Mouse (Mus musculus): ENCODE data around the gene Sult2a1. TPM values are rescaled to one million over a fixed set of nuclear protein-coding genes. Genes with fewer than 3 reads are reported as not detected.

Sult2a1 gene
- not detected in 2 replicates for polyA plus RNA-seq (2012; rRNA removed)

DNA sequence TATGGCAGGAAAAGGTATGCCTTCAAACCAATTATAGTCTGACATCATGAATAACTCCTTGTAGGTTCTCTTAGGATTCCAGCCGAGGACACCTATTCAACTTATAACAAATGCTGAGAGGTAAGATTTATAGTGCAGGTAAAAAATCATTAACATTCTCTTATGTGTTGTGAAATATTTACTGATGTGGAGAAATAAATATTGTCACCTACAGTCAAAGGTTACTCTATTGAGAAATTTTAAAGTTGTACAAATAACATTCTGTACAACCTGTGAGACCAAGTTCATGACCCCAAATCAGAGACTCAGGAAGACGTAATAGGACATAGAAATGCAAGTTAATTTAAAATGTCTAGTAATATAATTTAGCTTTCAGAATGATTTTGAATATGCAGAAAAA lies at the start of gene Sult2a1:
Sult2a1 (minus strand) TSS at position 101 of the 400 bp plus-strand sequence.

Other genes starting within 250 kb of the Sult2a1 start
- gene Sult2a5, start 213.4 kb downstream of the Sult2a1 start, polyA plus RNA-seq (2012; rRNA removed) = not detected in 2 replicates
- gene Sult2a2, start 103.9 kb downstream of the Sult2a1 start, polyA plus RNA-seq (2012; rRNA removed) = not detected in 2 replicates
- gene Sult2a4, start 152.2 kb upstream of the Sult2a1 start, polyA plus RNA-seq (2012; rRNA removed) = not detected in 2 replicates

Measured in central nervous system, embryonic 11.5 days (tissue).